Mouse (Mus musculus): ENCODE results near the gene Tcf7l2.

Gene Tcf7l2

DNA sequence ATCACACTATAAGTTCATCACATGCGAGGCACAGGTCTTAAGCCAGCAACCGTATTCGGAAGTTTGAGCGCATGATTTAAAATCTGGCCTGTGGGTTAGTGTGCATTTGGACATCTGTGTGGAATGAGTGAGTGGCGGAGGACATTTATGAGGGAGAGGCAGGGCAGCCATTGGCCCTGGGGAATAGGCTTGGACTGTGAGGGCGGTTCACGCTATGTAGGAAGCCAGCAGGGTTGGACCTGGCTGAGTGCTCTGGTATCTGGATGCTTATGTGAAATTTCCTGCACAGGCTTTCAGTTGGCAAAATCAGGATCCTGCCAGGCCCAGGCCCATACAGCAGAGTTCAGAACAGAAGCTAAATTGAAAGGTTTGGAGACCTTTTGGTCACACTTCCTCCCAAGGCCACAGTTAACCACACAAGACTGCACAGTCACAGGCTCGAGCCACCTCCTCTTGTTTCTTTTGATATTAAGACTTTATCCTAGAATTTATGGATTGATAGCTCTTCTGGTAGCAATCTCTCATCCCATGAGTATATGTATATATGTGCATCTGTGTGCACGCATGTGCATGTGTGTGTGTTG is 89.4 kb downstream of the Tcf7l2 start:
- no peak for DNase-seq (ENCODE audit: low read depth, low spot score)

DNA sequence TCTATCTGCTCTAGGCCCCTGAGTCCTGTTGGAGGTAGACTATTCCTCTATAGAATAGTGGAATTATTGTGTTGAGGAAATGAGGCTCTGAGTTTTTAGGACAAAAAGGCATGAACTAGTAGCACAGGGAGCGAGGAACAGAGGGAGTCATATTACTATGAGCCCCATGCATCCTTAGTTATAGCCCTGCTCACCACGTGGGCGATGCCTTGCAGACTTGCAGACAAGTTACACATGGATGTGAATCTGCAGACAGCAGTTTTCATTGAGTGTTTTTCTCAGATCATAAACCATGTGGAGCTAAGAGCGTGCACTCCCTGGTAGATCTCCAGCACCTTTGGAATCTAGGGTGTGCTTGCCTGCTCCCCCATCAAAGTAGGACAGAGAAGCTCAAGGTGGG is 90.5 kb downstream of the Tcf7l2 start:
- no peak for DNase-seq (ENCODE audit: low read depth, low spot score)

DNA sequence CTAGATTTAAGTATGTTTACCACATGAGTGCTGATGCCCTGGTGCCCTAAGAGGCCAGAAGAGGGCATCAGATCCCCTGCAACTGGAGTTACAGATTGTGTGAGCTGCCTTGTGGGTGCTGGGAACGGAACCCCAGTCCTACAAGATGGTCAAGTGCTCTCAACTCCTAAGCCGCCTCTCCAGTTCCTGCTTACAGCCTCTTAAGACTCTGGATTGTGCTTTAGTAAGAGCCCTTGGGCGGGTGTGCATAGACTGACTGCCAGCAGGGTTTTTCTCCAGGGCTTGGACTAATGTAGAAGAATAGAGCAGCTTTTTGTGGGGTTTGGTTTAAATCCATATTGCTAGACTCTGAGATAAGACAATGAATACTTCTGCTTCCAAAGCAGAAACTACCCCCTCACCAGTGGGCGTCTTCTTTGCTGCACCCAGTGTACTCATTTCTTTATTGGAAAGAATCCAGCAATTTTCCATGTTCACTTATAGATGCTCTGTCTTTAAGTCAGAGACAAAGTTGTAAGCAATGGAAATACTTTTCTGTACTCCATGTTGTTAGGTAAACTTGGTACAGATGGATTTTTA is 92.3 kb downstream of the Tcf7l2 start:
- DNase-seq (ENCODE audit: low read depth, low spot score) = peak; percentile 40

DNA sequence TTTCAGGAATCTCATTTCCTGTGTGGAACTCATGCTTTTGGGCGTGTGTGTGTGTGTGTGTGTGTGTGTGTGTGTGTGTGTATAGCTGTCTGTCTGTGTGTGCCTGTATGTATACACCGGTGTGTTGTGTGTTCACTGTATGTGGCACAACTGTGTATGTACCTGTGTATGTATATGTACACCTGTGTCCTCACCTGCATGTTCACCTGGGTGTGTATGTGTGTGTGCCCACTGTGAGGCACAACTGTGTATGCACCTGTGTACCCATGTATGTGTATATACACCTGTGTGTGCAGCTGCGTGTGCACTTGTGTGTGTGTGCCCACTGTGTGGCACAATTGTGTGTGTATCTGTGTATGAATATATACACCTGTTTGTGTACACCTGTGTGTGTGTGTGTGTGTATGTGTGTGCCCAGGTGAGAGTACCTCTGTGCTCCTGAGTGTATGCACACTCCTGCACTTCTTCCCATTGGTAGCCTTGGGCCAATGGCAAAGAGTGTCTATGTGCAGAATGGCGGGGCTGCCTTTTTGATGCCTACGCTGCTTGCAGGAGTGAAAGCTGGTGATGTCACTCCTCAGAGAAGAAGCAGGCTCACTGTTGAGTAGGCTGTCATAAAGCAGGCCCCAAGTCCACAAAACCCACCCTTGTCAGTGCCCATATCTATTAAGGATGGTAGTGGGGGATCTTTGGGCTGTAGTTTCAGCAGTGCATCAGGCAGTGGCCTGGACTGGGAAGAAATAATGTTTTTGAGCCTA is 95.5 kb downstream of the Tcf7l2 start:
- DNase-seq (ENCODE audit: low read depth, low spot score) = no peak

DNA sequence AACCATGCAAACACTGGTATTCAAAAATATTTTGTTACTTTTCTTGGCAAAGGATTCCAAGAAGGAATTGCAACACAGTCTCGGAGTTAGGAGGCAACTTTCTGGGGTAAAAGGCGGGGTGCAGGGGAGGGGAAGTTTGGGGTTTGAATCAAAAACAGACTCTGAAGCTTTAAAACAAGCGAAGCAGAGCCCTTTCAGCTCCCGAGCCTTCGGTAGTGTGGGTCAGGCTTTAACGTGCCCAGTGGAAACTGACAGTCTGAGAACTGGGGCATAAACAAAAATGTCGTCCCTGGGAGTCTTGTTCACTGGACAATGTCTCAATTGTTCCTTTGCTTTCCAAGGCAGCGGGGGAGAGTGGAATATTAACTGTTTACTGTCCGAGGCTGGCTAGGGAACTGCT is 96.3 kb downstream of the Tcf7l2 start:
- peak; percentile 17 for DNase-seq (ENCODE audit: low read depth, low spot score)

DNA sequence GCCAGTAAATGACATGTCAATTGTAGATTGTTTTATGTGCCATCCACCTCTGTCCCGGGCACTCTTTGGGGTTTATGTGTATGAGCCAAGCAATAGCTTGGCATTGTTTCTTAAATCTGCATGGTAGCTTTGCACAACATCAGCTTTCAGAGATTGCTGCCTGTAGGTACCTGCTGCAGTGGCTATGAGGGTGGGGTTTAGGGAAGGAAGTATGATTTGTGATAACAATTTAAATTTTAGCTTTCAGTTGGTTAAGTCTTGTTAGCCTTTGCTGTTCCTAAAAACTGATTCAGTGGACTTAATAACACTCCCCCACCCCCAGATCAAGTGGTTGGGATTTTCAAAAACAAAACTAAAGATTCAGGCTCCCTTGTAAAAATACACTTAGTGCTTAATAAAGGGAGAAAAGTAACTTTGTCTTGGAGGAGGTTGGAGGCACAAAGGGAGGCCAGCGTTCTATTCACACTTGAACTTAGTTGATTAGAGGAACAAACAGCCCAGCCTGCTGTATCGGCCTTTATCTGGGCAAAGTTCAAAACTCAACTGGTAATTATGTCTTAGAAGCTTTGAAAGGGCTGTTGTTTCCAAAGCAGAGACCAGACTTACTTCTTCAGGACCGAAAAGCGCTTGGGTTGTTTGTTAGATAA is 96.9 kb downstream of the Tcf7l2 start:
- no peak for DNase-seq (ENCODE audit: low read depth, low spot score)

DNA sequence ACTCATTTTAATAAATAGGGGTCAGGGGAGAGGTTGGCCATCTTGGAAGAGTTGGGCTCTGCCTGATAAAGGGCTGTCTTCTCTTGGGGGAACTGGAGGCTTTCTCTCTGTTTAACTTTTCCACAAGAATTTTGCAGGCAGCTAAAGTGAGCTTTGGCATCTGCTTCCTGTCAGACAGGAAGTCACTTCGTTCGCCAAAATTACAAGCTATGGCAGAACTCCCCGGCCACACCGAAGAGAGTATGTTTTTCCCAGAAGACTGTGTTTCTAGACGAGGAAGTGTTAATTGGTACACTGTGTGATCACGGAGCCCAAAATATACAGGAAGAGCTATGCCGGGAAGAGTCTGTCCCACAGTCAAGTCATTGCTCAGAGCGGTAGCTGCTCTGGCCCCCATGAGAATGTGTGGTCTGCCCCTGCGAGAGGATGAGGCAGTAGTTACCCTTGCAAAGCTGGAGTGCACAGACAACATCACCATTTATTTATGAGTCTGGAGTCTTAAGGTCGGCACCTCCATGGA is 97.5 kb downstream of the Tcf7l2 start:
- DNase-seq (ENCODE audit: low read depth, low spot score) = no peak

DNA sequence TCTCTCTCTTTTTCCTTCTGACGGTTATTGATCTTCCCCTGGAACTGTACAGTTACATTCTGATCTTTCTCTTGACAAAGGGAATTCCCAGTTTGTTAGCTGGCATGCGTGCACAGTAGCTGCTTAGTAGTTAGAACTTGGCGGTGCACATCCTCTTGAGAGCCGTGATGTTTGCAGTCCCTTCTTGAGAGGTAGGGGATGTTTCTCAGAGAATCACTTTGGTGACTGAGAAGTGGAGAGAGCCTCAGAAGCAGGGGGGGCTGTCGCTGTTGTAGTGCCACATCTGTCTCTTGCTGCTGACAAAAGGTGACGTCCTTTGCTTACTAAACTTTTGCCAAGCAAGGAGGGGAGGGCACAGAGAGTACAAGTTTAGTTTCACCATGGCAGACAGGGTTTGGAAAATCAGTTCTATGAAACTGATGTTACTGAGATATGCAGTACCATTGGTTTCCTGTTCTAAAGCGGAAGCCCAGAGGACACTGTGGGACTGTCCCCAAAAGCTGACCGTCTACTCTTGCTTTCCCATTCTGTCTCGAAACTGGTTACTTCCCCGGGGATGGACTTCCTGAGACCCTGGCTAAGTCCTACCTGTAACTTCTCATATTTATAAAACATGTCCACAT is 99.0 kb downstream of the Tcf7l2 start:
- DNase-seq (ENCODE audit: low read depth, low spot score) = no peak

DNA sequence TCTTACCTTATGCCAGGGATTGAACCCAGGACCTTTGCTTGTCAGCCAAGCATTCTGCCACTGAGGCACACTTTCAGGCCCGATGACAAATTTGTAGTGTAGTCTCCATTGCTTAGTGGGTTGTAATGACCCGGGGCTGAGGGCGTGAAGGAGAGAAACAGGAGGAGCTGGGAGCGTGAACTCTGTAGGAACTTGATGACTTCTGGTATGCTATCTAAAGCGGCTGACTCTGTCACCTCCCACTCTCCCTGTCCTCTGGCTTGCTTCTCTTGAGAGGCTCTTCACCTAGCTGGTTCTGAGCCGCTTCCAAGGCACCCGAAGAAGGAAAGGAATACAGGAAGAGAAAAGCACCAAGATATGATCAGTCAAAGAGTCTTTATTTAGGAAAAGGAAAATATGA is 100.4 kb downstream of the Tcf7l2 start:
- no peak for DNase-seq (ENCODE audit: low read depth, low spot score)

DNA sequence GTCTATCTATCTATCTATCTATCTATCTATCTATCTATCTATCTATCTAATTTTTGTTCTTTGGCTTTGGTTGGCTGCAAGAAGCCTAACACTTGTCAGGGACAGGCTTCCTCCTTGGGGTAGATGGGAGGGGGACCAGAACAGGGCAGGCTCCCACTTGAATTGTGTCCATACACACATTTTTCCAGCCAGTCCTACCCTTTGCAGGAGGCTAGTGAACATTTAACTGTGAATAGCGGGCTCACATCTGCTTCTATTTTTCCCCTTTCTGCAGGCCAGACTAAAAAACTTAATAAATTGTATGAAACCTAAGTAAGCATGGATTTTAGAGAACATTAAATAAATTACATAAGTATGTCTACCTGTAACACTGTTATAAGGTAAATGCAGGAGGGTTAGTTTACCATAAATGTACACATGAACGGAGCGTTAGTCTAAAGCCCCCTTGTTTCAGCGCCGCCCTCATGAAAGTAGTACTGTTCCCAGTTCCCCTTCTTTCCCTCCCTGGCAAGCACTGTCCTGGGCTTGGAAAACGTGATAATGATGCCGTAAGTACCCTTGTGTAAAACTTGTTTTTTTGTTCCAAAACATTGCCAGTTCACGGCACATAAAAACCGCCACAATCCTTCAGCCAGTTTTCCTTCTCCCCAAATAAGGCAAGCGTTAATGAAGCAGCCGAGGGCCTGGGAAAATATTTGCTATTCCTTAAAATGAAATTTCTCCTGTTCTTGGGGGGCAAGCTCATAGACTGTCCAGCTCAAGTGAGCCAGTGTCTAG is 101.7 kb downstream of the Tcf7l2 start:
- DNase-seq (ENCODE audit: low read depth, low spot score) = no peak

DNA sequence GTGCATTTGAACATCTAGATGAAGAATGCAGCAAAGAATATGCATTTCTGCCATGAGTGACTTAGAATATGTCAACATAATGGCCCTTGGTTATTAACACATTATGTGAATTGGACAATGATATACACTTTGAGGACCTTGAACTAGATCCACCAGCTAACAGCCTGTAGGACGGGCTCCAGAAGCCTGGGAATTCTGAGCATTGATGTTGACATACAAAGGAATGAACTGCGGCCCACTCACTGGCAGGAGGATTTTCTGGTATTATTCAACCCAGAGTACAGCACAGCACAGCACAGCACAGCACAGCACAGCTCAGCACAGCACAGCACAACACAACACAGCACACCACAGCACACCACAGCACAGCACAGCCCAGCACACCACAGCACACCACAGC is 104.1 kb downstream of the Tcf7l2 start:
- no peak for DNase-seq (ENCODE audit: low read depth, low spot score)

DNA sequence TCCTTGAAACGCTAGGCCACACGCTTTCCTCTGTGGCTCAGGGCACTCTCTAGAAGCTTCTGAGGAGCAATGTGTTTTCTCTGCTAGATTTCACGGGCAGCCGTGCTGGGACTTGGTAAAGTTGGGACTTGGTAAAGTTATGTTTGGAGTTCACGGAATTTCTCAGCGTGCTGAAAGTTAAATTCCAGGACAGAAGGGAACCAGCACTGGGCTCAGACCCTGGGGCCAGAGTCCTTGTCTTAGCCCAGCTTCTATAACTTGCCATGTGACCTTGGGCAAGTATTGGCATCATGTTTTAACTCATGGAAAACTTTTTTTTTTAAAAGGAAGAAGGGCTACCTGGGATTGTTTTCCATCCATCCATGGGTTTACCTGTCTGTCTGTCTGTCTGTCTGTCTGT is 104.6 kb downstream of the Tcf7l2 start:
- DNase-seq (ENCODE audit: low read depth, low spot score) = no peak

DNA sequence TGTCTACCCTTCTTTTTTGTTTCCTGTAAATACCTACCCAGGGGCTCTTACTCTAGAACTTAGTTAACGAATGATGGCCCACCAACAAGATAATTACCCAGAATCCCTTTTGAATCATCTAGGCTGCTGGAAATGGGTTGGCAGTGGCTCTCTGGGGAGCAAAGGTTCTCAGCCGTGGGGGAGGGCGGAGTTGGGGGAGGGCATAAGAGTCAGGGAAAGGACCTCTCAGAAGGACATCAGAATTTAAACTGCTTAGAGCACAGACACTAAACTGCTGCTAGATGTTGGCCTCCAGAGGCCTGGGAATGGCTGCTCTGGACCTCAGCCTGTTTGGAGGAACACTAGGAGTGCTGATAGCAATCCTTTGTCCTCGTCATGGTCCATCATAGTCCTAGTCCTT is 105.4 kb downstream of the Tcf7l2 start:
- no peak for DNase-seq (ENCODE audit: low read depth, low spot score)

DNA sequence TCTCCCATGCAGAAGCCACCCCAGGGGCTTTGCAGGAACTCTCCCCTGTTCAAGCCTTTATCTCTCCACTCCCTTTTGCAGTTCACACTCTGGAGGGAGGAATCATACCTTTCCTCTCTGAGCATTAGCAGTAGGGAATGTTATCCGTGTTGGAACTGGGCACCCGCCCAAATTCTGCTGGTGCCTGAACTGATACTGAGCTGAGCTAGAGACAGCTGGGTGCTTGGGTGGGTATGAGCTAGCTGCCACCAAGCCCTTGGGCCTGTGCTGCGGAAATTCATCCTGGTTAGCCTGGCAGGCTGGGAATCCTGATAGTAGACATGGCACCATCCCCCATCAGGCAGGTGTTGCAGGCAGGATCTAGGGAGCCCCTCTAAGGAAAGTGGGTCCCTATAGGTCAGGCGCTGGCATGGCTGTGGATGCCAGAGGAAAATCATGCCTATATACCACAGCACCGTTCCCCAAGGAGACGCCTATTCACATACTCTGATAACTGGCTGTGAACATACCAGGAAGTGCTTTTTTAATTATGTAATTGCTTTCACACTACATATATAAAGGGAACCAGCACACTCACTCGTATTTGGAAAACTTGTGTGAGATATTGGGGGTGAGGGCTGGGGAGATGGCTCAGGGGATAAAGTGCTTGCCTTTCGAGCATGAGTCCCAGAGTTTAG is 108.9 kb downstream of the Tcf7l2 start:
- peak; percentile 18 for DNase-seq (ENCODE audit: low read depth, low spot score)

DNA sequence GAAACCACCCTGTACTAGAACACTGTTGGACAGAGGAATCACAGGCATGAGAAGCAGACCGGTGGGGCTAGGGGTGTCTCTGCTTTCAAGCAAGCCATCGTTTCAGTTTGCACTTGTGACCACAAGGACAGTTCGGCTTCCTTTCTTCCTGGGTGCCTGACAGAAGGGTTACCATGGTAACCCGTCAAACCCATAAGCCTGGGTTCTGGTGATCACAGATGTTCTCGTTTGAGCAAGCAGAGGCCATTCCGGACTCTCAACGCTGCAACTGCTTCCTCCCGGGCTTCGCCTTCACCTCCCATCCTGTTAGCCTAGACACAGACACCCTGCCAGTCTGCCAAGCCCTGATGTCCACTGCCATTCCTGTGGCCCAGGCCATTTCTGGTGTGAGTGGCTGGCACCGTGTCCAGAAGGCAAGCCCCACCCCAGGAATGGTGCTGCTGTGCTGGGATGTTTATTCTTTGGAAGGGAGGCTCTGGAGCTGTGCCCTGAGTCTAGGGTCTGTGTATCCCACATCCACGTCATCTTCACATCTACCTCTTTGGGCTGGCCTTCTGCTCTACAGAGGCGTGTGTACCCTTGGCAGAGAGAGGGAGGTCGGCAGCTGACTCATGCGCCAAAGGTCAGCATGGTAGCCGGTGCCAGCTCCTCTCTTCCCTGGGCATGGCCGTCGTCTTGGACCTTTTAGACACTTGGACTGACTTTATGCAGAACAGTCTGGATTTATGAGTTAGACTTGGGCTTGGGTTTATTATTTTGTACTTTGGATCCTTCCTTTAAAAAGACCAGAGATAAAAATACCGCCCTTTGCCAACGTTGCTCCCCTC is 110.1 kb downstream of the Tcf7l2 start:
- DNase-seq (ENCODE audit: low read depth, low spot score) = peak; percentile 11

DNA sequence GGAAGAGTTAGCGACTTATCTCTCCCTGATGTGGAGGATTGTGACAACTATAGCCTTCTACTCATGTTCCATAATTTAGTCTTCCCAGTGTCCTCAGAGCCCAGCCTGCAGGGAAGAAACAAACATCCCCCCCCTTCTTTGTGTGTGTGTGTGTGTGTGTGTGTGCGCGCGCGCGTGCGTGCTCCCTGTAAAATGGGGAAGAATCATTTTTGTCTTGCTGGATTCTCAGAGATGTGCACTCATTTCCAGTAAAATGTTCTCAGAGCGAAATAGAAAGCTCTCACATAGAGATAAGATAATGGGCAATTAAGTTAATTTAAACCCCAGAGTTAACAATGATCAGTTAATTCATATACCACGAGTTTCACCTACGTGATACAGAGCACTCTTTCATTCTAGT is 112.8 kb downstream of the Tcf7l2 start:
- DNase-seq (ENCODE audit: low read depth, low spot score) = no peak

DNA sequence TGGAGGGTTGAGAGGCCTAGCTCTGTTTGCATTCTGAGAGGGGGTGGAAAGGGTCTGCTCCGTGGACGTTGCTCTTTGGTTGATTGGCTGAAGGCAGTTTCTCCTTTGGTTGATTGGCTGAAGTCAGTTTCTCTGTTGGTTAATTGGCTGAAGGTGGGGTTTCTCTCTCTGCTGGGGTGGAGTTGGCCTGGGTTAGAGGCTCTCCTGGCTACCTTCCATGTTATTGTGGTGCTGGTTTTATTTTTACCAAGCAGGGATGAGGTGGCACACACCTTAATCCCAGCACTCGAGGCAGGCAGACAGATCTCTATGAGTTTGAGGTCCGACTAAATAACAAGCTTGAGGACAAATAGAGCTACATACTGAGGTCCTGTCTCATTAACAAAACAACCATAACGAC is 114.0 kb downstream of the Tcf7l2 start:
- no peak for DNase-seq (ENCODE audit: low read depth, low spot score)

DNA sequence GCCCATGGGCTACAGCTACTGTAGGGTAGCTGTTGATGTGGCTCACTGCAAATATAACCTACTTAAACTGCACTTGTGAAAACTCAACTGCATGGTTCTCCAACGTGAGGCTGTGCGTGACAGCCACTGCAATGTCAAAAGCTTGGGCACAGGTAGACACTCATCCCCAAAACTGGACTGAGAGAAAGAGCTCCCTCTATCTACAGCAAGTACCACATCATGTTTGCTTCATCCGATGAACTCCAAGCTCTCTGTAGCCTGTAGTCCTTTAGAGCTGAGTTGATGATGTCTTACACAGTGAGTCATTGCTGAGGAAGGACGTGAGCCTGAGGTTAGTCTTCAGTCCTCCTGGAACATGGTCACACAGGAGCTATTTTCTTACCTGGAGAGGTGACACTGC is 115.7 kb downstream of the Tcf7l2 start:
- no peak for DNase-seq (ENCODE audit: low read depth, low spot score)

DNA sequence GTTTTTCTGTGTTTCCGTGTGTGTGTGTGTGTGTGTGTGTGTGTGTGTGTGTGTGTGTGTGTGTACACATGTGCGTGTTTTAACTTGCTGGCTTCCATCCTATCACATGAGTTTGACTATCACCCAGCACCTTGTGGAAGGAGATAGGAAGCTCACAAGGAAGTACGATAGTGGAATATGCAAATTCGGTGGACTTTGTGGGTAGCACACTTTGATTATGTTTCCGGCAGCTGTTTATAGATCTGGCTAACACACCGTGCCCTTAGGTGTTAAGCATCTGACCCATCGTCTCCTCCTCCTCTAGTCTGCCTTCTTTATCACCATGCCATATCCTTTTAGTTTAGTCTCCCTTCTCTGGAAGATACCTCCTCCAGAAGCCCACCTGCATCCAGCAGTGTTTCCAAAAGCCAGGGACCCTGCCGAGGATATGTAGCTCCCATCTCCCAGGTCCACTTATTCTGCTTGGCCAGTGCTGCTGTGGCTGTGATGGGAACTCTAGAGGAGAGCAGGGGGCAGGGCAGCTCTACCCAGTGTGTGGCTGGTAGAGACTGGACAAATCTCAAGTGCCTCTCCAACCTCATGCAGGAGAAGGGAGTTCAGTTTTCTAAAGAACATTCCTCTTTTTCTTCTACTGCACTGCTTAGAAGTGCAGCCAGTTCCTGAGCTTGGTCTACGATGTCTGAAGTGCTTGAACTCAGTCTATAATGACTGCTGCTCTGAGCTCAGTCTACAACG is 118.6 kb downstream of the Tcf7l2 start:
- no peak for DNase-seq (ENCODE audit: low read depth, low spot score)

Measured in telencephalon, adult 2 months (tissue).